Comparison of ENCODE assay signal across 8 mouse cellular contexts in the genomic region with DNA sequence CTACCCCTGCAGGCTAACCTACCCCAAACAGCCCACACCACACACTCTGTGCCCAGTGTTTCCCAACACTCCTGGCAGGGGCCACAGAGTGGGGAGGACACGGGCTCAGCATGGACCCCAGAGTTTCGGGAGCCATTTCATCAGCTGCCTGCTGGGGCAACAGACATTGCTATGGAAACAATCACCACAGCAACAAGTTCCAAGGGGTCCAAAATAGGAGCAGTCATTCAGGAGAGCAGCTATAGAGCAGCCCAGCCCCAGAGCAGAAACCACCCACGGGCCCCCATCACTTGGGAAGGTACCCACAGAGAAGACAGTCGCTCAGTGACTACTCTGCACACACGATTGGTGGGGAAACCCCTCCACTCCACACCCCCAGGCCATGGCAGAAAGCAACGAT.
DNase-seq lines count a peak whose midpoint lies in the region; ATAC-seq and TF ChIP-seq lines count a peak whose summit lies in the region.

No protein-coding gene starts in this region.

- peak overlapping the region; percentile 42; the same call in 1 of the 2 replicates for H3K9ac ChIP-seq in forebrain, embryonic 12.5 days
- H3K9ac ChIP-seq in hindbrain, embryonic 15.5 days, result no peak overlapping the region
- 0 out of 2 replicates have a peak overlapping the region, but pooled peaks have one; percentile 1 for H3K9ac ChIP-seq in limb, embryonic 14.5 days (ENCODE audit: low read depth, low read length, severe bottlenecking)

- DNase-seq in cerebellum, adult 2 months, result peak; percentile 37 to 43
- no peak for DNase-seq in cerebellum, adult 11-12 months
- DNase-seq in B cell, adult 2 months, result peak; percentile 41 to 46
- no peak for DNase-seq in limb, embryonic 14.5 days (ENCODE audit: low spot score)
- peak; percentile 94 for DNase-seq in retina, postnatal 1 day
- DNase-seq in MN1 (ENCODE audit: low spot score), result no peak

- no peak overlapping the region for H3K27ac ChIP-seq in cerebellum, adult 2 months (ENCODE audit: insufficient read depth, low read length)
- H3K27ac ChIP-seq in forebrain, embryonic 12.5 days, result peak overlapping the region; percentile 72
- H3K27ac ChIP-seq in hindbrain, embryonic 15.5 days (replicated peaks), result peak overlapping the region; percentile 76
- peak overlapping the region; percentile 78 for H3K27ac ChIP-seq in limb, embryonic 14.5 days (replicated peaks; ENCODE audit: low read depth, low read length)

- ATAC-seq in forebrain, embryonic 12.5 days (ENCODE audit: low FRiP score), result peak; percentile 54
- peak; percentile 59 for ATAC-seq in hindbrain, embryonic 15.5 days (ENCODE audit: low FRiP score, low read depth)
- 0 out of 2 replicates have a peak, but pooled peaks have one; percentile 27 for ATAC-seq in limb, embryonic 14.5 days (ENCODE audit: low FRiP score, low read depth)

- TF ChIP-seq CTCF in cerebellum, adult 2 months (IDR thresholded peaks at IDR 0.05; ENCODE audit: borderline replicate concordance, insufficient read depth, low read depth, low read length), result no peak

- H3K9me3 ChIP-seq in forebrain, embryonic 12.5 days, result no peaks in the 10 kb centered on the region
- H3K9me3 ChIP-seq in hindbrain, embryonic 15.5 days, result no peaks in the 10 kb centered on the region
- no peaks in the 10 kb centered on the region for H3K9me3 ChIP-seq in limb, embryonic 14.5 days (ENCODE audit: control insufficient read depth, low read length)

- H3K36me3 ChIP-seq in forebrain, embryonic 12.5 days (replicated peaks), result 0 out of 2 replicates have a peak, but pooled peaks cover 19% of the 10 kb centered on the region
- no peaks in the 10 kb centered on the region for H3K36me3 ChIP-seq in hindbrain, embryonic 15.5 days
- H3K36me3 ChIP-seq in limb, embryonic 14.5 days (ENCODE audit: control insufficient read depth, insufficient read depth, low read length), result peaks cover 35% of the 10 kb centered on the region

- H3K4me1 ChIP-seq in cerebellum, adult 2 months (ENCODE audit: control insufficient read depth, insufficient read depth, low read length), result peaks cover 24% of the 10 kb centered on the region
- peaks cover 65% of the 10 kb centered on the region for H3K4me1 ChIP-seq in forebrain, embryonic 12.5 days
- peaks cover 65% of the 10 kb centered on the region for H3K4me1 ChIP-seq in hindbrain, embryonic 15.5 days (replicated peaks)
- peaks cover 64% of the 10 kb centered on the region for H3K4me1 ChIP-seq in limb, embryonic 14.5 days (ENCODE audit: control insufficient read depth, insufficient read depth, low read length)

- 36% methylated on average over 6 of the region's 6 CpGs for WGBS in cerebellum, adult 2 months
- WGBS in forebrain, embryonic 12.5 days, result 10% methylated on average over 6 of the region's 6 CpGs
- 4% methylated on average over 6 of the region's 6 CpGs for WGBS in hindbrain, embryonic 15.5 days
- 32% methylated on average over 6 of the region's 6 CpGs for WGBS in limb, embryonic 14.5 days

- no peak for TF ChIP-seq POLR2A in cerebellum, adult 2 months (IDR thresholded peaks at IDR 0.05; ENCODE audit: borderline replicate concordance, insufficient read depth, low read length)
- TF ChIP-seq POLR2A in limb, embryonic 14.5 days (IDR thresholded peaks at IDR 0.05; ENCODE audit: borderline replicate concordance, extremely low read depth, insufficient read depth, insufficient read length), result no peak

- peak overlapping the region; percentile 43 for H3K4me2 ChIP-seq in forebrain, embryonic 12.5 days
- peak overlapping the region; percentile 27 for H3K4me2 ChIP-seq in hindbrain, embryonic 15.5 days
- H3K4me2 ChIP-seq in limb, embryonic 14.5 days (replicated peaks; ENCODE audit: low read depth, low read length, severe bottlenecking), result no peak overlapping the region; the same call in 1 of the 2 replicates

- no peak overlapping the region for H3K4me3 ChIP-seq in cerebellum, adult 2 months (replicated peaks; ENCODE audit: insufficient read depth, low read depth, low read length)
- 0 out of 2 replicates have a peak overlapping the region, but pooled peaks have one; percentile 2 for H3K4me3 ChIP-seq in forebrain, embryonic 12.5 days (replicated peaks)
- no peak overlapping the region for H3K4me3 ChIP-seq in hindbrain, embryonic 15.5 days
- no peak overlapping the region for H3K4me3 ChIP-seq in limb, embryonic 14.5 days (replicated peaks; ENCODE audit: low read length)

- no peaks in the 10 kb centered on the region for H3K27me3 ChIP-seq in cerebellum, adult 2 months (ENCODE audit: control insufficient read depth, insufficient read depth, low read length)
- H3K27me3 ChIP-seq in forebrain, embryonic 12.5 days, result no peaks in the 10 kb centered on the region
- no peaks in the 10 kb centered on the region for H3K27me3 ChIP-seq in hindbrain, embryonic 15.5 days
- H3K27me3 ChIP-seq in limb, embryonic 14.5 days (ENCODE audit: control insufficient read depth, insufficient read depth, low read length), result no peaks in the 10 kb centered on the region

Comparison
In these comparisons a context has a peak if more than half of its experiments do, and no peak if none do; other contexts are left out.
1. DNase-seq: peak in cerebellum, adult 2 months (2 of 2), B cell, adult 2 months (2 of 2) and retina, postnatal 1 day (single experiment); none in cerebellum, adult 11-12 months (single experiment), limb, embryonic 14.5 days (single experiment) and MN1 (single experiment).
2. Peak in every context shown above with its lines, with median percentiles within 50 percentile points of each other: ATAC-seq.